In genomic region chr19:42780156-42780538, GRCm38 (mm10) we compare ENCODE assay signal across 8 mouse cellular contexts. TPM values are rescaled to one million over a fixed set of nuclear protein-coding genes. Genes with fewer than 3 reads are reported as not detected.
DNase-seq lines count a peak whose midpoint lies in the region; ATAC-seq and TF ChIP-seq lines count a peak whose summit lies in the region.
"Not testable (repeated sequence)": the region's sequence is repeated elsewhere in the genome, so short reads cannot be mapped to it uniquely, and the experiment has no call there.

No protein-coding gene starts in this region.

- peak overlapping the region; percentile 58 for H3K9ac ChIP-seq in MEL (ENCODE audit: control insufficient read depth, low read depth, low read length, poor library complexity, severe bottlenecking)
- H3K9ac ChIP-seq in embryonic facial prominence, embryonic 14.5 days (ENCODE audit: low read depth, low read length), result peak overlapping the region; percentile 78
- peak overlapping the region; percentile 80 for H3K9ac ChIP-seq in hindbrain, embryonic 16.5 days (ENCODE audit: low read depth, low read length)
- peak overlapping the region; percentile 76 for H3K9ac ChIP-seq in midbrain, embryonic 16.5 days (ENCODE audit: low read depth, low read length)
- peak overlapping the region; percentile 76 for H3K9ac ChIP-seq in stomach, postnatal 0 days (ENCODE audit: low read length)

- not testable (repeated sequence) for TF ChIP-seq RAD21 in MEL (IDR thresholded peaks at IDR 0.05; ENCODE audit: low read depth, low read length)

- DNase-seq in MEL (ENCODE audit: low read depth, low spot score); embryonic facial prominence, embryonic 14.5 days (ENCODE audit: low spot score); heart, embryonic 10.5 days (ENCODE audit: low spot score); limb, embryonic 10.5 days (ENCODE audit: low spot score); lung, adult 2 months; stomach, postnatal 0 days (ENCODE audit: low spot score): not testable (repeated sequence)

- not testable (repeated sequence) for H3K36me3 ChIP-seq in MEL (ENCODE audit: control insufficient read depth in 1 of 2, insufficient read depth in 2 of 2, low read length in 2 of 2); embryonic facial prominence, embryonic 14.5 days (ENCODE audit: control insufficient read depth, insufficient read depth, low read length); heart, embryonic 10.5 days; hindbrain, embryonic 16.5 days (ENCODE audit: control insufficient read depth, insufficient read depth, low read length); limb, embryonic 10.5 days; midbrain, embryonic 16.5 days (ENCODE audit: control insufficient read depth, insufficient read depth, low read length); stomach, postnatal 0 days (ENCODE audit: control insufficient read depth, insufficient read depth, low read length)

- TF ChIP-seq CTCF in MEL (IDR thresholded peaks at IDR 0.05 in 2 of 3, conservative IDR thresholded peaks at IDR 0.05 in 1 of 3; ENCODE audit: control insufficient read depth in 1 of 3, insufficient read depth in 1 of 3, low read depth in 2 of 3, low read length in 3 of 3, poor library complexity in 1 of 3, severe bottlenecking in 1 of 3), result peak in 1 of 3 experiments; percentile 16; a peak in 2 of 6 replicates
- not testable (repeated sequence) for TF ChIP-seq CTCF in lung, adult 2 months (IDR thresholded peaks at IDR 0.05; ENCODE audit: insufficient read depth, low read length)
- TF ChIP-seq CTCF in stomach, postnatal 0 days (IDR thresholded peaks at IDR 0.05; ENCODE audit: low read depth), result peak; percentile 25; the same call in 1 of the 2 replicates

- not testable (repeated sequence) for TF ChIP-seq POLR2A in MEL (IDR thresholded peaks at IDR 0.05; ENCODE audit: control insufficient read depth in 1 of 2, insufficient read depth in 1 of 2, low read depth in 1 of 2, low read length in 2 of 2, poor library complexity in 1 of 2); lung, adult 2 months (IDR thresholded peaks at IDR 0.05; ENCODE audit: borderline replicate concordance, extremely low read depth, low read depth, low read length)

- H3K9me3 ChIP-seq in MEL (replicated peaks; ENCODE audit: insufficient read depth, low read length); embryonic facial prominence, embryonic 14.5 days (ENCODE audit: control insufficient read depth, low read length); heart, embryonic 10.5 days; hindbrain, embryonic 16.5 days (ENCODE audit: control insufficient read depth, low read length); limb, embryonic 10.5 days (replicated peaks); midbrain, embryonic 16.5 days (replicated peaks; ENCODE audit: control insufficient read depth, low read length, poor library complexity, severe bottlenecking); stomach, postnatal 0 days (ENCODE audit: control insufficient read depth, low read length): not testable (repeated sequence)

- not testable (repeated sequence) for H3K79me2 ChIP-seq in MEL (ENCODE audit: control insufficient read depth, insufficient read depth, low read length, poor library complexity)

- WGBS in embryonic facial prominence, embryonic 14.5 days, result 47% methylated on average over 7 of the region's 7 CpGs
- 50% methylated on average over 7 of the region's 7 CpGs for WGBS in heart, embryonic 10.5 days
- 56% methylated on average over 7 of the region's 7 CpGs for WGBS in hindbrain, embryonic 16.5 days
- 57% methylated on average over 7 of the region's 7 CpGs for WGBS in limb, embryonic 10.5 days
- WGBS in lung, adult 2 months, result 43% methylated on average over 7 of the region's 7 CpGs
- WGBS in midbrain, embryonic 16.5 days, result 63% methylated on average over 7 of the region's 7 CpGs
- 53% methylated on average over 7 of the region's 7 CpGs for WGBS in stomach, postnatal 0 days

- H3K4me3 ChIP-seq in MEL (ENCODE audit: control insufficient read depth in 1 of 2, insufficient read depth in 1 of 2, low read depth in 2 of 2, low read length in 2 of 2), result peak overlapping the region; percentile 49 to 81
- H3K4me3 ChIP-seq in embryonic facial prominence, embryonic 14.5 days (ENCODE audit: low read depth, low read length), result peak overlapping the region; percentile 68
- peak overlapping the region; percentile 78 for H3K4me3 ChIP-seq in heart, embryonic 10.5 days
- H3K4me3 ChIP-seq in hindbrain, embryonic 16.5 days (ENCODE audit: low read length), result peak overlapping the region; percentile 78
- H3K4me3 ChIP-seq in limb, embryonic 10.5 days, result peak overlapping the region; percentile 76
- peak overlapping the region; percentile 68 for H3K4me3 ChIP-seq in lung, adult 2 months (replicated peaks; ENCODE audit: extremely low read depth, low read depth, low read length)
- H3K4me3 ChIP-seq in midbrain, embryonic 16.5 days (ENCODE audit: low read depth, low read length), result peak overlapping the region; percentile 63
- peak overlapping the region; percentile 67 for H3K4me3 ChIP-seq in stomach, postnatal 0 days (ENCODE audit: low read depth, low read length)

- not testable (repeated sequence) for TF ChIP-seq EP300 in MEL (IDR thresholded peaks at IDR 0.05; ENCODE audit: low read depth in 1 of 2, low read length in 2 of 2); stomach, postnatal 0 days (optimal IDR thresholded peaks at IDR 0.05)

- not testable (repeated sequence) for H3K4me1 ChIP-seq in MEL (ENCODE audit: control insufficient read depth in 1 of 2, insufficient read depth in 2 of 2, low read length in 2 of 2); embryonic facial prominence, embryonic 14.5 days (ENCODE audit: control insufficient read depth, insufficient read depth, low read length); hindbrain, embryonic 16.5 days (ENCODE audit: control insufficient read depth, insufficient read depth, low read depth, low read length); lung, adult 2 months (ENCODE audit: control insufficient read depth, insufficient read depth, low read length); midbrain, embryonic 16.5 days (ENCODE audit: control insufficient read depth, insufficient read depth, low read length); stomach, postnatal 0 days (replicated peaks; ENCODE audit: control insufficient read depth, insufficient read depth)
- peaks cover 23% of the 10 kb centered on the region for H3K4me1 ChIP-seq in heart, embryonic 10.5 days
- peaks cover 19% of the 10 kb centered on the region for H3K4me1 ChIP-seq in limb, embryonic 10.5 days

- not testable (repeated sequence) for H3K27me3 ChIP-seq in MEL (ENCODE audit: control insufficient read depth in 1 of 2, insufficient read depth in 2 of 2, low read length in 2 of 2); embryonic facial prominence, embryonic 14.5 days (replicated peaks; ENCODE audit: control insufficient read depth, insufficient read depth, low read length); heart, embryonic 10.5 days (ENCODE audit: insufficient read depth, poor library complexity, severe bottlenecking); hindbrain, embryonic 16.5 days (replicated peaks; ENCODE audit: control insufficient read depth, insufficient read depth, low read length); limb, embryonic 10.5 days (ENCODE audit: low read depth, poor library complexity, severe bottlenecking); midbrain, embryonic 16.5 days (ENCODE audit: control insufficient read depth, insufficient read depth, low read depth, low read length); stomach, postnatal 0 days (ENCODE audit: control insufficient read depth, insufficient read depth, low read length)

- H3K4me2 ChIP-seq in embryonic facial prominence, embryonic 14.5 days (ENCODE audit: low read depth, low read length), result peak overlapping the region; percentile 81
- peak overlapping the region; percentile 90 for H3K4me2 ChIP-seq in hindbrain, embryonic 16.5 days (ENCODE audit: low read length)
- peak overlapping the region; percentile 80 for H3K4me2 ChIP-seq in midbrain, embryonic 16.5 days (ENCODE audit: low read length)
- peak overlapping the region; percentile 67 for H3K4me2 ChIP-seq in stomach, postnatal 0 days (replicated peaks; ENCODE audit: low read depth)

- not testable (repeated sequence) for ATAC-seq in embryonic facial prominence, embryonic 14.5 days (ENCODE audit: low read depth); hindbrain, embryonic 16.5 days; midbrain, embryonic 16.5 days; stomach, postnatal 0 days (ENCODE audit: low FRiP score, low TSS enrichment)

- H3K27ac ChIP-seq in MEL (ENCODE audit: control insufficient read depth, low read depth, low read length), result peak overlapping the region; percentile 20; the same call in 1 of the 2 replicates
- H3K27ac ChIP-seq in embryonic facial prominence, embryonic 14.5 days (replicated peaks; ENCODE audit: low read depth, low read length), result peak overlapping the region; percentile 85
- peak overlapping the region; percentile 94 for H3K27ac ChIP-seq in heart, embryonic 10.5 days
- peak overlapping the region; percentile 90 for H3K27ac ChIP-seq in hindbrain, embryonic 16.5 days (ENCODE audit: low read depth, low read length)
- peak overlapping the region; percentile 90 for H3K27ac ChIP-seq in limb, embryonic 10.5 days
- H3K27ac ChIP-seq in midbrain, embryonic 16.5 days (ENCODE audit: low read length), result peak overlapping the region; percentile 88
- H3K27ac ChIP-seq in stomach, postnatal 0 days (replicated peaks), result peak overlapping the region; percentile 82

RNA-seq across cellular contexts. Expression of gene Hps1, which starts 0.4 kb away (rescaled TPM):
- 20.0 and 22.6 TPM in 2 replicates for total RNA-seq in MEL (2012; rRNA removed)
- 10 to 100 TPM in 1 of 2 experiments, not detected in 1; 43.3 TPM for polyA plus RNA-seq in MEL (2012; ENCODE audit: insufficient read depth in 1 of 2, insufficient read length in 2 of 2, low read depth in 1 of 2, low replicate concordance in 2 of 2, missing spikeins in 1 of 2)
- 10.7 and 14.5 TPM in 2 replicates for polyA plus RNA-seq in embryonic facial prominence, embryonic 14.5 days (2014; fragmentation: Nextera tagmentation; extraction: Ambion mirVana)
- 9.2 and 11.6 TPM in 2 replicates for polyA plus RNA-seq in heart, embryonic 10.5 days (2016; fragmentation: Nextera tagmentation; extraction: Ambion mirVana)
- 9.3 and 10.6 TPM in 2 replicates for polyA plus RNA-seq in hindbrain, embryonic 16.5 days (2015; fragmentation: Nextera tagmentation; extraction: Ambion mirVana)
- 16.2 and 17.2 TPM in 2 replicates for polyA plus RNA-seq in limb, embryonic 10.5 days (2016; fragmentation: Nextera tagmentation; extraction: Ambion mirVana)
- polyA plus RNA-seq in lung, adult 2 months (2012; rRNA removed), result 16.6 and 18.9 TPM in 2 replicates
- polyA plus RNA-seq in midbrain, embryonic 16.5 days (2015; fragmentation: Nextera tagmentation; extraction: Ambion mirVana), result 10.9 and 11.7 TPM in 2 replicates
- 11.0 and 11.8 TPM in 2 replicates for polyA plus RNA-seq in stomach, postnatal 0 days (2015; fragmentation: Nextera tagmentation; extraction: Ambion mirVana)

RNA-seq across cellular contexts. Expression of gene Pyroxd2, which starts 27.6 kb away (rescaled TPM):
- total RNA-seq in MEL (2012; rRNA removed), result 2.7 and 4.1 TPM in 2 replicates
- polyA plus RNA-seq in MEL (2012; ENCODE audit: insufficient read depth in 1 of 2, insufficient read length in 2 of 2, low read depth in 1 of 2, low replicate concordance in 2 of 2, missing spikeins in 1 of 2), result 10 to 100 TPM in 1 of 2 experiments, not detected in 1; 17.0 TPM
- 3.5 and 4.4 TPM in 2 replicates for polyA plus RNA-seq in embryonic facial prominence, embryonic 14.5 days (2014; fragmentation: Nextera tagmentation; extraction: Ambion mirVana)
- 1.5 and 2.8 TPM in 2 replicates for polyA plus RNA-seq in heart, embryonic 10.5 days (2016; fragmentation: Nextera tagmentation; extraction: Ambion mirVana)
- 2.5 and 3.0 TPM in 2 replicates for polyA plus RNA-seq in hindbrain, embryonic 16.5 days (2015; fragmentation: Nextera tagmentation; extraction: Ambion mirVana)
- 0.30 and 0.74 TPM in 2 replicates for polyA plus RNA-seq in limb, embryonic 10.5 days (2016; fragmentation: Nextera tagmentation; extraction: Ambion mirVana)
- polyA plus RNA-seq in lung, adult 2 months (2012; rRNA removed), result 5.0 and 5.4 TPM in 2 replicates
- polyA plus RNA-seq in midbrain, embryonic 16.5 days (2015; fragmentation: Nextera tagmentation; extraction: Ambion mirVana), result 2.3 and 2.8 TPM in 2 replicates
- polyA plus RNA-seq in stomach, postnatal 0 days (2015; fragmentation: Nextera tagmentation; extraction: Ambion mirVana), result 1.8 and 1.9 TPM in 2 replicates

Comparison
In these comparisons a context has a peak if more than half of its experiments do, and no peak if none do; other contexts are left out.
1. H3K27ac ChIP-seq: peak in every context shown above with its lines; median percentile 94 in heart, embryonic 10.5 days; 90 in hindbrain, embryonic 16.5 days; 90 in limb, embryonic 10.5 days; 88 in midbrain, embryonic 16.5 days; 85 in embryonic facial prominence, embryonic 14.5 days; 82 in stomach, postnatal 0 days; 20 in MEL.